Mouse (Mus musculus) adrenal gland, postnatal 36 days (tissue): ENCODE results near the gene Herpud1. TPM values are rescaled to one million over a fixed set of nuclear protein-coding genes. Genes with fewer than 3 reads are reported as not detected.

Experiments used
- total RNA-seq, 2 experiments: library from RNA; stranded (reverse); gene quantifications; 2 replicates each; pipeline ENCODE4 v1.2.3; 2021

Herpud1 gene
- total RNA-seq, 2 experiments from 2014 or later, result 109 to 110 TPM

Other genes with a start within 250 kb of the Herpud1 start
- not detected for gene Mt4, start 249.2 kb upstream of the Herpud1 start, total RNA-seq
- gene Mt3, start 233.8 kb upstream of the Herpud1 start, total RNA-seq, result 1 to 10 TPM; 4.1 to 5.9 TPM
- gene Mt2, start 213.8 kb upstream of the Herpud1 start, total RNA-seq, result 100 to 1,000 TPM; 138 to 410 TPM
- gene Mt1, start 207.4 kb upstream of the Herpud1 start, total RNA-seq, result 100 to 1,000 TPM; 298 to 394 TPM
- 10 to 100 TPM; 15.7 to 16.1 TPM for gene Nup93, start 171.9 kb upstream of the Herpud1 start, total RNA-seq
- gene Slc12a3, start 57.2 kb upstream of the Herpud1 start, total RNA-seq, result not detected
- gene Nlrc5, start 47.9 kb downstream of the Herpud1 start, total RNA-seq, result 1 to 10 TPM; 3.5 to 7.4 TPM
- gene Cpne2, start 146.6 kb downstream of the Herpud1 start, total RNA-seq, result 10 to 100 TPM; 12.9 to 18.3 TPM
- gene Rspry1, start 215.5 kb downstream of the Herpud1 start, total RNA-seq, result 10 to 100 TPM; 22.3 to 22.5 TPM
- 10 to 100 TPM; 32.0 to 33.2 TPM for gene Fam192a, start 215.6 kb downstream of the Herpud1 start, total RNA-seq